Mouse (Mus musculus) heart, embryonic 16.5 days (tissue): ENCODE measurements around the gene Prss45. TPM values are rescaled to one million over a fixed set of nuclear protein-coding genes. Genes with fewer than 3 reads are reported as not detected.
A peak's percentile ranks its signal among the peaks of the same experiment; 100 is the strongest.
"Not testable (repeated sequence)": the region's sequence is repeated elsewhere in the genome, so short reads cannot be mapped to it uniquely, and the experiment has no call there.

Experiments used
- ATAC-seq: fragments of 200-750 bp; cut with Nextera tagmentation; replicated peaks from 2 replicates; pipeline ENCODE4 v1.8.0; 2017; ENCODE audit warnings: moderate number of reproducible peaks; ENCODE audit not compliant: insufficient read depth, low FRiP score; ENCODE audit errors: extremely low read depth
- H3K27ac ChIP-seq: fragments of 300-500 bp; sonication (generic); 2 replicates; pipeline ENCODE4 v1.5.1; 2014; ENCODE audit warnings: mild to moderate bottlenecking, low read length, control low read depth, moderate library complexity
- H3K27me3 ChIP-seq: fragments of 300-500 bp; sonication (generic); 2 replicates; pipeline ENCODE4 v1.6.1; 2014; ENCODE audit warnings: low read length, mixed read lengths; ENCODE audit not compliant: control insufficient read depth, insufficient read depth
- H3K36me3 ChIP-seq: fragments of 300-500 bp; sonication (generic); 2 replicates; pipeline ENCODE4 v1.6.1; 2014; ENCODE audit not compliant: control insufficient read depth, insufficient read depth
- H3K4me1 ChIP-seq: fragments of 300-500 bp; sonication (generic); 2 replicates; pipeline ENCODE4 v1.6.1; 2014; ENCODE audit warnings: low read length, mixed read lengths; ENCODE audit not compliant: control insufficient read depth, insufficient read depth
- H3K4me2 ChIP-seq: fragments of 300-500 bp; sonication (generic); 2 replicates; pipeline ENCODE4 v1.6.1; 2014; ENCODE audit warnings: low read depth, mild to moderate bottlenecking, control low read depth, low read length
- H3K4me3 ChIP-seq: fragments of 300-500 bp; sonication (generic); 2 replicates; pipeline ENCODE4 v1.5.1; 2014; ENCODE audit warnings: mild to moderate bottlenecking, control low read depth, low read length
- H3K9ac ChIP-seq: fragments of 300-500 bp; sonication (generic); 2 replicates; pipeline ENCODE4 v1.6.1; 2014; ENCODE audit warnings: low read length, control low read depth
- H3K9me3 ChIP-seq: fragments of 300-500 bp; sonication (generic); replicated peaks from 2 replicates; pipeline ENCODE4 v1.6.1; 2016; ENCODE audit warnings: low read length; ENCODE audit not compliant: control insufficient read depth
- WGBS: fragments of 180-500 bp; shearing (Covaris S2); extraction: QIAGEN DNeasy Blood & Tissue Kit; methylation state at CpG from one replicate; pipeline ENCODE4 v1.1.7; 2014; 5-methylcytosine and 5-hydroxymethylcytosine counted together
- polyA plus RNA-seq: library from polyadenylated mRNA; unstranded; fragments of >200 nt; fragmentation: Nextera tagmentation; extraction: Ambion mirVana; gene quantifications from 2 replicates; pipeline ENCODE4 v1.2.1, GENCODE M21; 2015

Prss45 gene
- polyA plus RNA-seq, 1 experiment from 2014 or later: 0.26 TPM

GRCm38 (mm10) chr9:110820546-110820945, 13.8 kb upstream of the Prss45 start:
- H3K9me3 ChIP-seq, H3K27me3 ChIP-seq, H3K4me3 ChIP-seq, ATAC-seq, H3K9ac ChIP-seq, H3K36me3 ChIP-seq, H3K4me2 ChIP-seq, H3K4me1 ChIP-seq, H3K27ac ChIP-seq: not testable (repeated sequence)

GRCm38 (mm10) chr9:110821436-110821835, 13.0 kb upstream of the Prss45 start:
- Histone ChIP-seq H3K9ac (no peak overlapping the region), H3K4me3 (no peak overlapping the region), H3K9me3 (no peaks in the 10 kb centered on the region), H3K4me2 (no peak overlapping the region), H3K4me1 (no peaks in the 10 kb centered on the region), H3K27ac (no peak overlapping the region), H3K36me3 (no peaks in the 10 kb centered on the region), H3K27me3 (no peaks in the 10 kb centered on the region)
- ATAC-seq: no peak
- WGBS: 76% methylated on average over 7 of the region's 7 CpGs

GRCm38 (mm10) chr9:110825426-110825825, 9.0 kb upstream of the Prss45 start:
- Histone ChIP-seq H3K9me3 (no peaks in the 10 kb centered on the region), H3K4me3 (no peak overlapping the region), H3K36me3 (no peaks in the 10 kb centered on the region), H3K4me2 (no peak overlapping the region), H3K27ac (no peak overlapping the region), H3K27me3 (no peaks in the 10 kb centered on the region), H3K9ac (no peak overlapping the region), H3K4me1 (no peaks in the 10 kb centered on the region)
- WGBS: 58% methylated on average over 4 of the region's 4 CpGs
- ATAC-seq: no peak

GRCm38 (mm10) chr9:110825832-110826231, 8.6 kb upstream of the Prss45 start:
- 66% methylated on average over 7 of the region's 7 CpGs for WGBS
- no peak overlapping the region for H3K4me2 ChIP-seq
- H3K9me3 ChIP-seq: no peaks in the 10 kb centered on the region
- ATAC-seq: no peak
- no peaks in the 10 kb centered on the region for H3K4me1 ChIP-seq
- no peak overlapping the region for H3K9ac ChIP-seq
- no peaks in the 10 kb centered on the region for H3K36me3 ChIP-seq
- no peaks in the 10 kb centered on the region for H3K27me3 ChIP-seq
- no peak overlapping the region for H3K4me3 ChIP-seq
- H3K27ac ChIP-seq: no peak overlapping the region

- Histone ChIP-seq H3K27me3 (no peaks in the 10 kb centered on the region), H3K4me1 (no peaks in the 10 kb centered on the region), H3K27ac (no peak within 1 kb of the TSS), H3K9ac (no peak within 1 kb of the TSS), H3K4me3 (no peak within 1 kb of the TSS), H3K4me2 (no peak within 1 kb of the TSS), H3K36me3 (no peaks in the 10 kb centered on the region), H3K9me3 (no peaks in the 10 kb centered on the region)
- WGBS: 69% methylated on average over 3 of the region's 3 CpGs
- 0 out of 2 replicates have a peak, but pooled peaks have one; percentile 32 for ATAC-seq
These were observed 8.0 kb upstream of the Prss45 start, which contains the start of gene Prss43 for GRCm38 (mm10) chr9:110826390-110826789. Gene Prss43, plus strand, starts transcription at chr9:110826690.

- H3K4me1 ChIP-seq: no peaks in the 10 kb centered on the region
These were observed 1.4 kb upstream of the Prss45 start for GRCm38 (mm10) chr9:110833021-110833420.

GRCm38 (mm10) chr9:110834961-110835360, 573 bp downstream of the Prss45 start:
- Histone ChIP-seq H3K9ac (no peak overlapping the region), H3K4me3 (no peak overlapping the region), H3K36me3 (no peaks in the 10 kb centered on the region), H3K4me2 (no peak overlapping the region), H3K27me3 (no peaks in the 10 kb centered on the region; the same call in 1 of the 2 replicates), H3K9me3 (no peaks in the 10 kb centered on the region), H3K27ac (no peak overlapping the region), H3K4me1 (no peaks in the 10 kb centered on the region)
- no peak for ATAC-seq
- 34% methylated on average over 10 of the region's 10 CpGs for WGBS

More at GRCm38 (mm10) chr9:110833021-110833420, 1.4 kb upstream of the Prss45 start:
- no peaks in the 10 kb centered on the region for H3K9me3 ChIP-seq
- H3K36me3 ChIP-seq: no peaks in the 10 kb centered on the region
- H3K27me3 ChIP-seq: no peaks in the 10 kb centered on the region; the same call in 1 of the 2 replicates
- no peak overlapping the region for H3K27ac ChIP-seq
- no peak overlapping the region for H3K4me3 ChIP-seq
- WGBS: 63% methylated on average over 5 of the region's 5 CpGs
- no peak for ATAC-seq
- H3K9ac ChIP-seq: no peak overlapping the region
- no peak overlapping the region for H3K4me2 ChIP-seq

- H3K4me3 ChIP-seq: no peak overlapping the region
- H3K9ac ChIP-seq: no peak overlapping the region
- H3K27ac ChIP-seq: no peak overlapping the region
- no peak overlapping the region for H3K4me2 ChIP-seq
- WGBS: 46% methylated on average over 2 of the region's 2 CpGs
- H3K9me3 ChIP-seq: no peaks in the 10 kb centered on the region
- ATAC-seq: no peak
- H3K4me1 ChIP-seq: no peaks in the 10 kb centered on the region
- H3K27me3 ChIP-seq: no peaks in the 10 kb centered on the region; the same call in 1 of the 2 replicates
- no peaks in the 10 kb centered on the region for H3K36me3 ChIP-seq
These were observed 1.7 kb downstream of the Prss45 start for GRCm38 (mm10) chr9:110836112-110836511.

- no peak overlapping the region for H3K4me2 ChIP-seq
- H3K27ac ChIP-seq: no peak overlapping the region
- H3K9me3 ChIP-seq: no peaks in the 10 kb centered on the region
- 78% methylated on average over 6 of the region's 6 CpGs for WGBS
- H3K36me3 ChIP-seq: no peaks in the 10 kb centered on the region
- H3K4me3 ChIP-seq: no peak overlapping the region
- no peak overlapping the region for H3K9ac ChIP-seq
- H3K27me3 ChIP-seq: no peaks in the 10 kb centered on the region
- no peak for ATAC-seq
- H3K4me1 ChIP-seq: no peaks in the 10 kb centered on the region
These were observed 6.5 kb downstream of the Prss45 start for GRCm38 (mm10) chr9:110840905-110841304.
